Mouse (Mus musculus): Measurements from ENCODE around the gene Map10. TPM values are rescaled to one million over a fixed set of nuclear protein-coding genes. Genes with fewer than 3 reads are reported as not detected.

Map10 gene
- total RNA-seq, 2 experiments from 2014 or later = 1.2 TPM; not detected in 1

GRCm38 (mm10) chr8:125667248-125667647, 2.4 kb upstream of the Map10 start:
- no peak for ATAC-seq (replicated peaks; ENCODE audit: low FRiP score, low TSS enrichment, poor library complexity, severe bottlenecking)

DNA sequence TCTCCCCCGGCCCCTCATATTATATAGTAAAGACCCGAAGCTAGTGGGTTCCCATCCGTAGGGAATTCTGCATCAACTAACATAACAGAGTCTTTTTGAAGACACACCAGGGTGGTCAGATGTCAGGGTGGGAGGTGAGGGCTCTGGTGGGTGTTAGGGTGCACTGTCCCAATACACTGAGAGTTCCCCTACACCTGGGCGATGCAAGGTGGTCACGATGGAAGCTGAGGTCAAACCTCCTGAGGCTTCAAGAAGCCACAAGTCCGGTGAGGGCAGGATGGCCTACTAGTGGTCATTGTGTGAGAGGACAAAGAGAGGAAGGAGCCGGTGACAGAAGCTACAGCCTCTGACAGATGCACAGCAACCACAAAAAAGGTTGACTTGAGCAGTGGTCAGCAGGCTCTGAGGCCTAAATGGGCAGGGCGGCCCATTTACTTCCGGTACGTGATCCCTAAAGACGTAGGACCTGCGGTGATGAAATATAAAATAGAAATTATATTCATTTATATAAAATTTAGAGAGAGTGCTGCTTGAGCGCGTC, 389 bp upstream of the Map10 start:
- no peak for ATAC-seq (replicated peaks; ENCODE audit: low FRiP score, low TSS enrichment, poor library complexity, severe bottlenecking)

DNA sequence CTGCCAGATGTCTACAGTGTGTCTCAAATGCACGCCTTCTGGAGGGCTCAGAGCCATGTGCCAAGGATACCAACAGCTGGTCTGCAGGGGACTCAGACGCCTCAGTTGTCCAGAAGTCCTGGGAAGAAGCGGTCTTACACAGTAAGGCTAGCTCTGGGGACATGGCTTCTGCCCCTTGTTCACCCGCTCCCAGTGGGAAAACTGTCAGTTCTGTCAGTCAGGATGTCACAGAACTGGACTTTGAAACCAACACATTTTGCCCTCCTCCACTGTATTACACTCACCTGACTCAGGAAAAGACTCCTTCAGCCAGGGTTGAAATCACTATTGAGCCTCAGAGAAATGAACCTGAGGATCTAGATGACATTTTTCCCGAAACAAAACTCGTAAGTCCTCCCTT, 802 bp downstream of the Map10 start:
- no peak for ATAC-seq (replicated peaks; ENCODE audit: low FRiP score, low TSS enrichment, poor library complexity, severe bottlenecking)

DNA sequence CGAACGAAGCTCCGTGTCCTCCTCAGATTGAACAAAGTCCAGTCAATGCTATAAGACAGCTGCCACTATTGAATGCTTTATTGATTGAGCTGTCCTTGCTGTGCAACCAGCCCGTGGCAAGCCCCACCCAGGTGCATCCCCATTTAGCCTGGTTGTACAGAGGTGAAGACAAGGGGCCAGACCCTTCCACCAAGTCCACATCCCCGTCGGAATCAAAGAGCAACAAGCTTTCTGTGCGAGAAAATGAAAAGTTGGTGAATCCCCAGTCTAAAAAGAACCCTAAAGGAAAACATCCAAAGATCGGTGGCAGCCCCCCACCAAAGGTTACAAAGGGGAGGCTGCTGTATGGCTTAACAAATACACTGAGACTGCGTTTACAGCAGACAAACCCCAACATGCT, 1.3 kb downstream of the Map10 start:
- no peak for ATAC-seq (replicated peaks; ENCODE audit: low FRiP score, low TSS enrichment, poor library complexity, severe bottlenecking)

- ATAC-seq (replicated peaks; ENCODE audit: low FRiP score, low TSS enrichment, poor library complexity, severe bottlenecking) = no peak
These were observed 1.8 kb downstream of the Map10 start for GRCm38 (mm10) chr8:125671371-125671770.

GRCm38 (mm10) chr8:125675796-125676195, 6.2 kb downstream of the Map10 start:
- no peak for ATAC-seq (replicated peaks; ENCODE audit: low FRiP score, low TSS enrichment, poor library complexity, severe bottlenecking)

- no peak for ATAC-seq (replicated peaks; ENCODE audit: low FRiP score, low TSS enrichment, poor library complexity, severe bottlenecking)
These were observed 7.9 kb downstream of the Map10 start for GRCm38 (mm10) chr8:125677484-125677883.

DNA sequence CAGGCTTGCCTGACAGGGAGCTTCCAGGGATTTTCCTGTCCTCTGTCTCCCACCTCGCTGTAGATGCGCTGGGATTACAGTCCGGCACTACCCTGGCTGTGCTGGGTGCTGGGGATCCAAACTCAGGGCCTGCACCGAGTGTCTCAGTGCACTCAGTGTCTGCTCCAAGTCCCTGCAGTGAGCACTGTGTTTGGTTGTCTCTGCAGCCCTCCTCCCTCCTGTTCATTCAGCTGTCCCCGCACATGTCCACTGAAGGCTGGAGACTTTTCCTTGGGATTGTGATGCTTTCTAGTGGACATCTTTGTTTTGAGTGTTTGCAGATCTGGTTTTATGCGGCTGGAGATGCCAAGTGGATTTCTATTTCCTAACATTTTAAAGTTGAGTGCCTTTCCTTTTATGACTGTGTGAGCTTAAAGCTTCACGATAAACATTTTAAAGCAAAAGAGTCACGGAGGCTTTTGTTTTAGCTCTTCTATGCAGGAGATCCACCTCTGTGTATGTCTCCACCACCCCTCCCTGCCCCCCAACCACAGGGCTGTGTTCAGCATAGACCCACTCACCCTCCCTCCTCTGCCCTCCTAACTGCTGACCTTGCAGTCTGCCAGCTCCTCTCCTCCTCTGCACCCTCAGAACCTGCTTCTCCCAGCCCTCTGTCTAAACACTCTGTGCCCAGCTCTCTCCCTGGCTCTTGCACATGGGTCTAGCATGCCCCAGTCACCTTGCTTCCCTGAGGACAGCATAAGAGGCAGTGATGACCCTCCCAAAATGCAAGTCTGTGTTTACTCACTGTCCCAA, 9.4 kb downstream of the Map10 start:
- ATAC-seq (replicated peaks; ENCODE audit: low FRiP score, low TSS enrichment, poor library complexity, severe bottlenecking) = no peak

- no peak for ATAC-seq (replicated peaks; ENCODE audit: low FRiP score, low TSS enrichment, poor library complexity, severe bottlenecking)
These were observed 11.3 kb downstream of the Map10 start for GRCm38 (mm10) chr8:125680851-125681408.

DNA sequence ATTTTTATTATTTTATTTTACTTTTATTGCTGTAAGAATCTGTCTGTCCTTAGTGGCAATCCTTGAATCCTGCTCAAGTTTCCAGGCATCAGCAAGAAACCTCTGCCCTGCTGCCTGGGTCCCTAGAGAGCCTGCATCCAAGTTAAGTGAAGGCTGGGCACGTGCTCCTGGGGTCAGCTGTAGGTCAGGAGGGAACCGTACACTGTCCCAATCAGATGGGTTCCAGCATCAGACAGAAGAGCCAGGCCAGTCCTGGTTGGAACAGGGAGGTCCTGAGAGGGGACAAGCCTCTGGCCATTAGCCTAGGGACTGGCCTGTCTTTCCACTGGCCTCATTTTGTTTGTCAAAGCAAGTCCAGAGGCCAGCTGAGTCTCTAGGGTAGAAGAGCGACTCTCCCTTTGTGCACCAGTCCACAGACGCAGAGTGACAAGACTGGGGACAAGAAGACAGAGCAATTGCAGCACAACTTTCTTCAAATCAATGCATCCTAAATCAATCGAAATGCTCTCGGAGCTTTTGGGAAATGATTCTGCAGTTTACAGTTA, 15.7 kb downstream of the Map10 start:
- no peak for ATAC-seq (replicated peaks; ENCODE audit: low FRiP score, low TSS enrichment, poor library complexity, severe bottlenecking)

GRCm38 (mm10) chr8:125686221-125686865, 16.7 kb downstream of the Map10 start:
- no peak for ATAC-seq (replicated peaks; ENCODE audit: low FRiP score, low TSS enrichment, poor library complexity, severe bottlenecking)

- no peak for ATAC-seq (replicated peaks; ENCODE audit: low FRiP score, low TSS enrichment, poor library complexity, severe bottlenecking)
These were observed 20.7 kb downstream of the Map10 start for GRCm38 (mm10) chr8:125690166-125690915.

DNA sequence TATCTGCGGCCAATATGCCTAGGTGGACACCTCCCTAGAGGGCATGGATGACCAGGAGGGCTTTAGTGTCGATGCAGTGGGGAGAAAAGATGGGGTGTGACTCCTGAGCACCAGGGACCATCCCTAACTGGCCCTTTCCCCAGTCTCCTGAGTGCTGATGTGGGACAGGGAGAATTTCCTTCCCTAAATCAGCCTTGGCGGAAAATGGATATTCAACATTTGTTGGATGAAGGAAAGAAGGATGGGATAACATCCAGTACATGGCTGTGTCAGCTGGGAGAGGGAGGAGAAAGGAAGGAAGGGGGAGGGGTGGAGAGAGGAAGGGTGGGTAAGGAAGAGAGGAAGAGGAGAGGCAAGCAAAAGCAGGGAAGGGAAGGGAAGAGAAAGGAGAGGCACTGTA, 21.3 kb downstream of the Map10 start:
- no peak for ATAC-seq (replicated peaks; ENCODE audit: low FRiP score, low TSS enrichment, poor library complexity, severe bottlenecking)

GRCm38 (mm10) chr8:125692447-125692846, 22.8 kb downstream of the Map10 start:
- no peak for ATAC-seq (replicated peaks; ENCODE audit: low FRiP score, low TSS enrichment, poor library complexity, severe bottlenecking)

DNA sequence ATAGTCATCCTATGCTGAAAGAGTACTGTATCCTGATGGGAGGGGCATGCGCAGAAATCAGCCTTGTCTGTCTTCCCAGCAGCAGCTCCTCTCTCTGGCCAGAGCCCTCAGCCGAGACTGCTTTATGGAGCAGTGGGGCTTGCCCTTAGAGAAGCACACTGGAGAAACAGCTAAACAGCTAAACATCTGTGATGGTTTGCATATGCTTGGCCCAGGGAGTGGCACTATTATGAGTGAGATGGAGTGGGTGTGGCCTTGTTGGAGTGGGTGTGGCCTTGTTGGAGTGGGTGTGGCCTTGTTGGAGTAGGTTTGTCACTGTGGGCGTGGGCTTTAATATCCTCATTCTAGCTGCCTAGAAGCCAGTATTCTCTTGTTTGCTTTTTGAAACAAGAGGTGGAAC, 23.6 kb downstream of the Map10 start:
- 0 out of 2 replicates have a peak, but pooled peaks have one; percentile 18 for ATAC-seq (replicated peaks; ENCODE audit: low FRiP score, low TSS enrichment, poor library complexity, severe bottlenecking)

DNA sequence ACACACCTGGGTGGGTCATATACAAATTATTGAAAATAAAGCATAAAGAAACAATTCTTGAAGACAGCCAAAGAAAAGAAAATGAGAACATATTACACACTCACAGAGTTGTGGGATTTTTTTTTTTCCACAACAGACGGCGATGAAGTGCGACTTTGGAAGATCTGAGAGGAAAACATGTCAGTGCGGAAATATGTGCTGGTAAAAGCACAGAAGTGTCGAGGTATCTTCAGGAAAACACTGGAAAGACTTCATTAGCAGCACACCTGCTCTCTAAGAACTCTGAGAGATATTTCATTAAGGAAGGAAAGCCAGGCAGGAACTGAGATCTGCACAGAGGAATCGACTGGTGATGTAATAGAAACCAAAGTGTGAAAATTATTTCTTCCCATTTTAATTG, 26.3 kb downstream of the Map10 start:
- no peak for ATAC-seq (replicated peaks; ENCODE audit: low FRiP score, low TSS enrichment, poor library complexity, severe bottlenecking)

- ATAC-seq (replicated peaks; ENCODE audit: low FRiP score, low TSS enrichment, poor library complexity, severe bottlenecking) = no peak
These were observed 29.9 kb downstream of the Map10 start for GRCm38 (mm10) chr8:125699391-125700025.

GRCm38 (mm10) chr8:125700407-125700806, 30.8 kb downstream of the Map10 start:
- ATAC-seq (replicated peaks; ENCODE audit: low FRiP score, low TSS enrichment, poor library complexity, severe bottlenecking) = no peak

GRCm38 (mm10) chr8:125702868-125703473, 33.4 kb downstream of the Map10 start:
- ATAC-seq (replicated peaks; ENCODE audit: low FRiP score, low TSS enrichment, poor library complexity, severe bottlenecking) = no peak

Data from megakaryocyte-erythroid progenitor cell, adult 5-6 weeks (primary cell).